Mouse (Mus musculus) stomach, embryonic 14.5 days (tissue): ENCODE measurements at regions not wholly inside any gene's neighbourhood (a gene's known extent, or its start where the extent isn't known, plus 50 kb on each side); places are given as distances from the start of the nearest gene placed in this dataset.

ENCODE experiments used
- ATAC-seq: fragments of 200-750 bp; cut with Nextera tagmentation; 2 replicates; pipeline ENCODE4 v1.8.0; 2017; ENCODE audit warnings: low read depth, moderate TSS enrichment; ENCODE audit not compliant: insufficient number of reproducible peaks, insufficient read depth, low FRiP score
- H3K27ac ChIP-seq: fragments of 300-500 bp; sonication (generic); 2 replicates; pipeline ENCODE4 v1.5.1; 2014; ENCODE audit warnings: mild to moderate bottlenecking, low read length, moderate library complexity, mixed read lengths
- H3K27me3 ChIP-seq: fragments of 300-500 bp; sonication (generic); 2 replicates; pipeline ENCODE4 v1.6.1; 2014; ENCODE audit warnings: low read length, control low read depth, mixed read lengths; ENCODE audit not compliant: control insufficient read depth, insufficient read depth
- H3K36me3 ChIP-seq: fragments of 300-500 bp; sonication (generic); 2 replicates; pipeline ENCODE4 v1.6.1; 2014; ENCODE audit warnings: mild to moderate bottlenecking, control low read depth, low read length, moderate library complexity, mixed read lengths; ENCODE audit not compliant: control insufficient read depth, insufficient read depth
- H3K4me1 ChIP-seq: fragments of 300-500 bp; sonication (generic); 2 replicates; pipeline ENCODE4 v1.6.1; 2014; ENCODE audit warnings: low read length, control low read depth, mixed read lengths; ENCODE audit not compliant: control insufficient read depth, insufficient read depth
- H3K4me2 ChIP-seq: fragments of 300-500 bp; sonication (generic); replicated peaks from 2 replicates; pipeline ENCODE4 v1.6.1; 2014; ENCODE audit warnings: low read depth, low read length, control low read depth
- H3K4me3 ChIP-seq: fragments of 300-500 bp; sonication (generic); 2 replicates; pipeline ENCODE4 v1.5.1; 2014; ENCODE audit warnings: low read depth, low read length, control low read depth
- H3K9ac ChIP-seq: fragments of 300-500 bp; sonication (generic); replicated peaks from 2 replicates; pipeline ENCODE4 v1.6.1; 2014; ENCODE audit warnings: low read depth, mild to moderate bottlenecking, control low read depth, low read length, moderate library complexity, mixed read lengths
- H3K9me3 ChIP-seq: fragments of 300-500 bp; sonication (generic); 2 replicates; pipeline ENCODE4 v1.6.1; 2016; ENCODE audit warnings: low read depth, low read length, control low read depth; ENCODE audit not compliant: control insufficient read depth
- WGBS: fragments of 180-500 bp; shearing (Covaris S2); extraction: QIAGEN DNeasy Blood & Tissue Kit; methylation state at CpG from one replicate; pipeline ENCODE4 v1.1.7; 2014; 5-methylcytosine and 5-hydroxymethylcytosine counted together

DNA sequence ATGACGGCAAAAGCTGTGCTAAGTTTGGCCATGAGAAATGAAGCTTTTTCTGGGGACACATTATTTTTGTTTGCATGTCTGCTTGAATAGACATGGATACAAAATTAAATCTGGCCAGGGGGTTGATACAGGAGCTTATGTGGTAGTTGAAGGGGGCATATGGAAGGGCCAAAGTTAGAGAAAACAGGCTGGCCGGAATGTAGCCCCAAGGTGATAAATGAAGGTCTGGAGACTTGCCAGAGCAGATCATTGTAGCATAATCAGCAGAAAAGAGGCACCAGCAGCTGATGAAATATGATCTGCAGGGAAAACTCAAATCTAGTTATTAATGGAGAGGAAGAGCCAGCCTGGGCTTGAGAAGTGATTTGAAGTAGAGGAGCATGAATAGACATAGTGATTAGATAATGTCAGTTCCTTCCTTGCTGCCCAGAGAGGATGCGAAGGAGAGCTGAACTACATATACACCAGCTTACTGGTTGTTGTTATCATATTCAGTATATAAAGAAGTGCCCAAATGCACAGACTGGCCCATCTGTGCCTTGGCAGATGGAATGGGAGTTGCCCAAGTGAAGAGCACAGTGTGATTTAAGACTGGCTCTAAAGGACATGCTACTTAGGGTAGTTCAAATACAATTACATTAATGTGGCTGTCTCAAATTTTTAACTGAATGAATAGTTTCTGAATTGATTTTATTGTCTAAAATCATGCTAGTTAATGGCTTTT, 712.3 kb upstream of the Klhl29 start:
- Histone ChIP-seq H3K9ac (no peak overlapping the region), H3K4me3 (no peak overlapping the region), H3K4me2 (no peak overlapping the region), H3K36me3 (no peaks in the 10 kb centered on the region), H3K9me3 (no peaks in the 10 kb centered on the region), H3K27ac (no peak overlapping the region), H3K4me1 (no peaks in the 10 kb centered on the region), H3K27me3 (no peaks in the 10 kb centered on the region)
- 36% methylated on average over 3 of the region's 3 CpGs for WGBS
- ATAC-seq: no peak

GRCm38 (mm10) chr12:6087071-6087470, 711.6 kb upstream of the Klhl29 start:
- Histone ChIP-seq H3K27me3 (no peaks in the 10 kb centered on the region), H3K36me3 (no peaks in the 10 kb centered on the region), H3K9ac (no peak overlapping the region), H3K4me2 (no peak overlapping the region), H3K4me3 (no peak overlapping the region), H3K9me3 (no peaks in the 10 kb centered on the region), H3K27ac (no peak overlapping the region), H3K4me1 (no peaks in the 10 kb centered on the region)
- ATAC-seq: no peak
- WGBS: 56% methylated on average over 2 of the region's 2 CpGs

GRCm38 (mm10) chr12:6046866-6047689, 671.6 kb upstream of the Klhl29 start:
- no peaks in the 10 kb centered on the region for H3K9me3 ChIP-seq
- H3K4me3 ChIP-seq: no peak overlapping the region
- H3K36me3 ChIP-seq: no peaks in the 10 kb centered on the region
- no peak overlapping the region for H3K9ac ChIP-seq
- H3K4me2 ChIP-seq: no peak overlapping the region
- H3K4me1 ChIP-seq: no peaks in the 10 kb centered on the region
- 74% methylated on average over 9 of the region's 9 CpGs for WGBS
- no peak for ATAC-seq
- H3K27me3 ChIP-seq: no peaks in the 10 kb centered on the region
- H3K27ac ChIP-seq: no peak overlapping the region

GRCm38 (mm10) chr12:6046110-6046509, 670.6 kb upstream of the Klhl29 start:
- 84% methylated on average over 2 of the region's 2 CpGs for WGBS
- ATAC-seq: no peak

GRCm38 (mm10) chr12:6042326-6042725, 666.8 kb upstream of the Klhl29 start:
- Histone ChIP-seq H3K4me2 (no peak overlapping the region), H3K4me1 (no peaks in the 10 kb centered on the region), H3K36me3 (no peaks in the 10 kb centered on the region), H3K27ac (no peak overlapping the region), H3K4me3 (no peak overlapping the region), H3K9ac (no peak overlapping the region), H3K27me3 (no peaks in the 10 kb centered on the region), H3K9me3 (no peaks in the 10 kb centered on the region)
- WGBS: 34% methylated on average over 1 of the region's 1 CpGs
- no peak for ATAC-seq

More at GRCm38 (mm10) chr12:6046110-6046509, 670.6 kb upstream of the Klhl29 start:
- H3K9ac ChIP-seq: no peak overlapping the region
- H3K27ac ChIP-seq: no peak overlapping the region
- H3K4me3 ChIP-seq: no peak overlapping the region
- H3K4me1 ChIP-seq: no peaks in the 10 kb centered on the region
- H3K36me3 ChIP-seq: no peaks in the 10 kb centered on the region
- H3K27me3 ChIP-seq: no peaks in the 10 kb centered on the region
- no peaks in the 10 kb centered on the region for H3K9me3 ChIP-seq
- H3K4me2 ChIP-seq: no peak overlapping the region

- Histone ChIP-seq H3K9me3 (no peaks in the 10 kb centered on the region), H3K27me3 (no peaks in the 10 kb centered on the region), H3K36me3 (no peaks in the 10 kb centered on the region), H3K4me2 (no peak overlapping the region), H3K4me1 (no peaks in the 10 kb centered on the region), H3K27ac (no peak overlapping the region), H3K9ac (no peak overlapping the region), H3K4me3 (no peak overlapping the region)
- ATAC-seq: no peak
- WGBS: 80% methylated on average over 3 of the region's 3 CpGs
Measured at GRCm38 (mm10) chr12:6024111-6024510, 648.6 kb upstream of the Klhl29 start.

DNA sequence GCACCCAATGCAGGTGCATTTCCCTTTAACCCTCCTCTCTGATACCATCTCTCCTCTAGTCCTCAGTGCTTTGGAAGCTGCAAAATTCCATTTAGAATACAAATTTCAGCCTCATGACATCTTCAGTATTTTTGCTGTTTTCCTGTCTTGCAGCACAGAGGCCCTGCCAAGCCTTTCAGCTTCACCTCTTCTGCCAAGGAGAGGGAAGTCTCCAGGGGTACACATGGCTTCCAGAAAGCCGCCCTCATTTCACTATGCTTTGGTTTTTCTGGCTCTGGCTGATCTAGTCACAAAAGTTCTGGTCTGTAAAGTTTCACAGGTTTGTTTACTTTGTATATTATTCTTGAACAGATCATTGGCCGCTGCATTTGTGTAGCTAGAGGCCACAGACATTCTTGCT, 647.0 kb upstream of the Klhl29 start:
- Histone ChIP-seq H3K4me2 (no peak overlapping the region), H3K36me3 (no peaks in the 10 kb centered on the region), H3K4me3 (no peak overlapping the region), H3K9me3 (no peaks in the 10 kb centered on the region), H3K27ac (no peak overlapping the region), H3K27me3 (no peaks in the 10 kb centered on the region), H3K4me1 (no peaks in the 10 kb centered on the region), H3K9ac (no peak overlapping the region)
- ATAC-seq: no peak
- WGBS: 61% methylated on average over 2 of the region's 2 CpGs

DNA sequence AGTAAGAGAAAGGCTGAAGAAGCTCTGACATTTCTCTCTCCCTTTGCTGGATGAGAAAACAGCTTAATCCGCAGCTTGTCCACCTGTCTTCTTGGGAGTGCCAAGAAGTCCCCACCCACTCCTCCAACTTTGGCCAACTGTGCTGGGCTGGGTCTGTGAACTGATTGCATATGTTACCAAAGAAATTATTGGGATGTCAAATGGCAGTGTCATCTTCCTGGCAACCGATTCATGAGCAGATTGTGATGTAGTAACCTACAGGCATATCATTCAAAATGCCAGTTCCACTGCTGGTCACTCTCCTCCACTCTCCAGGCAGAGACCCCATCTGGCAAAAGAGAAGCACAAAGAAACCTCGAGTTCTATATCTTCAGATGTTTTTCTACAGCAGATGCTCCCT, 625.5 kb upstream of the Klhl29 start:
- Histone ChIP-seq H3K4me2 (no peak overlapping the region), H3K9me3 (no peaks in the 10 kb centered on the region), H3K36me3 (no peaks in the 10 kb centered on the region), H3K27me3 (no peaks in the 10 kb centered on the region), H3K4me3 (no peak overlapping the region), H3K27ac (no peak overlapping the region), H3K9ac (no peak overlapping the region), H3K4me1 (no peaks in the 10 kb centered on the region)
- 80% methylated on average over 3 of the region's 3 CpGs for WGBS
- ATAC-seq: no peak
